Mouse (Mus musculus) Patski (cell line): Measurements from ENCODE around the gene Pus10. TPM values are rescaled to one million over a fixed set of nuclear protein-coding genes. Genes with fewer than 3 reads are reported as not detected.
"Not testable (repeated sequence)": the region's sequence is repeated elsewhere in the genome, so short reads cannot be mapped to it uniquely, and the experiment has no call there.

Experiments
- ATAC-seq: fragments of 100-300 bp; one replicate; pipeline ENCODE4 v1.8.0; 2021
- CTCF ChIA-PET: fragments of 350-600 bp; sonication (Branson Sonifier 250); formaldehyde crosslinking; loops from one replicate; lab custom pipeline; 2022; ENCODE audit warnings: inconsistent platforms; lab: Charles Lee
- POLR2A ChIA-PET: fragments of 350-600 bp; sonication (Branson Sonifier 250); formaldehyde crosslinking; loops from one replicate; lab custom pipeline; 2022; ENCODE audit warnings: antibody characterized with exemption, inconsistent platforms; lab: Charles Lee
- DNase-seq: peaks from one replicate; pipeline ENCODE4 v3.0.0-alpha.2; 2011; ENCODE audit warnings: low read depth, low spot score
- H3K27me3 ChIP-seq: fragments of 371-371 bp; one replicate; pipeline ENCODE4 v1.5.1; 2021
- CTCF ChIP-seq: fragments of 100-300 bp; IDR thresholded peaks from one replicate; pipeline ENCODE4 v1.5.1; 2021
- in situ Hi-C: fragments of 300-500 bp; cut with MboI; formaldehyde crosslinking; loops from 3 replicates; pipeline ENCODE4 v1.11.1; 2018; ENCODE audit warnings: low pct_unique_long_range_greater_than_20kb, mixed read lengths
- polyA plus RNA-seq: library from polyadenylated mRNA; unstranded; gene quantifications from one replicate; pipeline ENCODE4 v1.2.3, GENCODE M21; 2021

Pus10 gene
- polyA plus RNA-seq, 1 experiment from 2014 or later, result 20.5 TPM

- in situ Hi-C loops, result no loop called here
- no peaks in the 10 kb centered on the region for H3K27me3 ChIP-seq
- POLR2A ChIA-PET, result interaction anchor here (0.5 kb wide), 1 partner anchor 22 kb away, joined by 4 read pairs; no protein-coding TSS in a partner anchor
- DNase-seq, result no peak
- CTCF ChIA-PET, result interaction anchor here (1.5 kb wide), 1 partner anchor 9 kb away, joined by 4 read pairs; no protein-coding TSS in a partner anchor
- no peak for TF ChIP-seq CTCF
- no peak for ATAC-seq
Observed at GRCm38 (mm10) chr11:23746102-23746501, 80.6 kb downstream of the Pus10 start.

GRCm38 (mm10) chr11:23753136-23753710, 87.7 kb downstream of the Pus10 start:
- in situ Hi-C loops, result loop anchor here (25.0 kb wide), 1 partner anchor 766 kb away; the partner anchor contains the start of genes Cct4, Commd1 and Gm28048
- ATAC-seq, result no peak
- no peak for TF ChIP-seq CTCF
- ChIA-PET POLR2A (no interaction called here), CTCF (interaction anchor here (2.0 to 2.5 kb wide), 2 partner anchors 11 to 17 kb away, joined by 6 read pairs; no protein-coding TSS in a partner anchor)
- H3K27me3 ChIP-seq, result no peaks in the 10 kb centered on the region
- DNase-seq, result no peak

- in situ Hi-C loops, result loop anchor here (25.0 kb wide), 1 partner anchor 767 kb away; the partner anchor contains the start of genes Cct4, Commd1 and Gm28048
- no peak for DNase-seq
Observed at GRCm38 (mm10) chr11:23754329-23754728, 88.9 kb downstream of the Pus10 start.

GRCm38 (mm10) chr11:23758218-23758617, 92.7 kb downstream of the Pus10 start:
- POLR2A ChIA-PET, result no interaction called here
- in situ Hi-C loops, result loop anchor here (25.0 kb wide), 1 partner anchor 771 kb away; the partner anchor contains the start of genes Cct4, Commd1 and Gm28048
- ATAC-seq, result no peak
- CTCF ChIA-PET, result no interaction called here
- no peak for TF ChIP-seq CTCF
- no peak for DNase-seq
- no peaks in the 10 kb centered on the region for H3K27me3 ChIP-seq

More at GRCm38 (mm10) chr11:23754329-23754728, 88.9 kb downstream of the Pus10 start:
- no peak for TF ChIP-seq CTCF
- no peak for ATAC-seq
- ChIA-PET CTCF (interaction anchor here (2.5 kb wide), 1 partner anchor 18 kb away, joined by 6 read pairs; no protein-coding TSS in a partner anchor), POLR2A (no interaction called here)
- no peaks in the 10 kb centered on the region for H3K27me3 ChIP-seq

- ATAC-seq (no peak), DNase-seq (no peak)
- CTCF ChIA-PET, result no interaction called here
- no peak for TF ChIP-seq CTCF
- in situ Hi-C loops, result loop anchor here (25.0 kb wide), 1 partner anchor 775 kb away; the partner anchor contains the start of genes Cct4, Commd1 and Gm28048
- no peaks in the 10 kb centered on the region for H3K27me3 ChIP-seq
- POLR2A ChIA-PET, result interaction anchor here (0.6 kb wide), 1 partner anchor 86 kb away, joined by 3 read pairs; no protein-coding TSS in a partner anchor
Observed at GRCm38 (mm10) chr11:23762635-23763034, 97.2 kb downstream of the Pus10 start.

- H3K27me3 ChIP-seq, CTCF ChIA-PET, ATAC-seq, DNase-seq: not testable (repeated sequence)
- in situ Hi-C loops, result loop anchor here (5.0 to 25.0 kb wide), 2 partner anchors 100 to 780 kb away; partner anchors contain the start of genes Cct4, Commd1 and Gm28048
- POLR2A ChIA-PET, result interaction anchor here (0.6 kb wide), 2 partner anchors 11 to 21 kb away, joined by 4 read pairs; no protein-coding TSS in a partner anchor
Observed at GRCm38 (mm10) chr11:23767369-23767768, 101.9 kb downstream of the Pus10 start.

- H3K27me3 ChIP-seq, result no peaks in the 10 kb centered on the region
- no peak for DNase-seq
- ChIA-PET POLR2A (interaction anchor here (0.6 kb wide), 2 partner anchors 11 to 22 kb away, joined by 4 read pairs; no protein-coding TSS in a partner anchor), CTCF (no interaction called here)
- in situ Hi-C loops, result loop anchor here (5.0 to 25.0 kb wide), 2 partner anchors 99 to 781 kb away; partner anchors contain the start of genes Cct4, Commd1 and Gm28048
- ATAC-seq, result no peak
- TF ChIP-seq CTCF, result no peak
Observed at GRCm38 (mm10) chr11:23767928-23768327, 102.5 kb downstream of the Pus10 start.

- in situ Hi-C loops, result loop anchor here (5.0 to 25.0 kb wide), 2 partner anchors 98 to 782 kb away; partner anchors contain the start of genes Cct4, Commd1 and Gm28048
- H3K27me3 ChIP-seq, result no peaks in the 10 kb centered on the region
- no peak for TF ChIP-seq CTCF
- CTCF ChIA-PET, result no interaction called here
- DNase-seq (no peak), ATAC-seq (no peak)
- POLR2A ChIA-PET, result interaction anchor here (1.2 kb wide), 1 partner anchor 104 kb away, joined by 3 read pairs; the partner anchor contains the start of genes Pex13 and Pus10
Observed at GRCm38 (mm10) chr11:23769033-23769432, 103.6 kb downstream of the Pus10 start.

GRCm38 (mm10) chr11:23769686-23770509, 104.4 kb downstream of the Pus10 start:
- DNase-seq, result peak; percentile 2
- in situ Hi-C loops, result loop anchor here (5.0 to 25.0 kb wide), 2 partner anchors 97 to 783 kb away; partner anchors contain the start of genes Cct4, Commd1 and Gm28048
- CTCF ChIA-PET, result interaction anchor here (1.1 to 1.4 kb wide), 2 partner anchors 91 to 113 kb away, joined by 3 to 5 read pairs; no protein-coding TSS in a partner anchor
- no peaks in the 10 kb centered on the region for H3K27me3 ChIP-seq
- no peak for ATAC-seq
- no peak for TF ChIP-seq CTCF
- POLR2A ChIA-PET, result interaction anchor here (1.2 kb wide), 1 partner anchor 105 kb away, joined by 3 read pairs; the partner anchor contains the start of genes Pex13 and Pus10

GRCm38 (mm10) chr11:23770510-23770759, 105.0 kb downstream of the Pus10 start:
- ATAC-seq (peak; percentile 1), DNase-seq (no peak)
- no peak for TF ChIP-seq CTCF
- ChIA-PET CTCF (interaction anchor here (1.1 to 1.4 kb wide), 2 partner anchors 92 to 113 kb away, joined by 3 to 5 read pairs; no protein-coding TSS in a partner anchor), POLR2A (interaction anchor here (1.2 kb wide), 1 partner anchor 105 kb away, joined by 3 read pairs; the partner anchor contains the start of genes Pex13 and Pus10)
- no peaks in the 10 kb centered on the region for H3K27me3 ChIP-seq
- in situ Hi-C loops, result loop anchor here (25.0 kb wide), 1 partner anchor 783 kb away; the partner anchor contains the start of genes Cct4, Commd1 and Gm28048
